Mouse (Mus musculus): ENCODE results near the gene Nup188. TPM values are rescaled to one million over a fixed set of nuclear protein-coding genes. Genes with fewer than 3 reads are reported as not detected.

Nup188 gene
- polyA plus RNA-seq, 1 experiment from 2014 or later = 35.4 TPM

DNA sequence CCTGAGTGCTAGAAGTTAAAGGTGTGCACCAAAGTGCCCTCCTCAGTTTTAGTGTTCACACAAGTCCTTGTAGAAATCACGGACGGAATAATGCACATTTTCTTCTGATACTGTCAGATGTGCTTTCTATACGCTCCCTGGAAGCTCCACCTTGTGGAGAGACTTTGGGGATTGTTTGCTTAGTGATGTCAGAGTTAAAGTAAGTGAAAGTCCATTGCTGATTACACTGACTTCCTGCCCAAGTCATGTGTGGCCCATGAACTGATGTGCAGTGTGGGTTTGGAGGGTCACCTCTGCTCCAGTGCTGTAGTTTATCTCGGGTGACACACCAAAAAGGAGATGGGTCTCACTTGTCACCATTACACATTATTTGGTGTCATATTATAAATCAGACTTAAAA, 33.1 kb downstream of the Nup188 start:
- no peak for DNase-seq (ENCODE audit: low spot score)
- Histone ChIP-seq H3K4me1 (ENCODE audit: control insufficient read depth, insufficient read depth, low read length) (no peaks in the 10 kb centered on the region), H3K36me3 (ENCODE audit: control insufficient read depth, insufficient read depth, low read length) (peaks cover 96% of the 10 kb centered on the region), H3K9ac (ENCODE audit: low read depth, low read length) (no peak overlapping the region), H3K27me3 (replicated peaks; ENCODE audit: control insufficient read depth, insufficient read depth, low read length) (no peaks in the 10 kb centered on the region), H3K27ac (replicated peaks; ENCODE audit: low read depth, low read length) (no peak overlapping the region), H3K9me3 (ENCODE audit: control insufficient read depth, low read length) (no peaks in the 10 kb centered on the region), H3K4me2 (ENCODE audit: low read depth, low read length) (no peak overlapping the region), H3K4me3 (ENCODE audit: low read depth, low read length) (no peak overlapping the region)
- 90% methylated on average over 4 of the region's 4 CpGs for WGBS
- ATAC-seq (ENCODE audit: low read depth) = no peak

DNA sequence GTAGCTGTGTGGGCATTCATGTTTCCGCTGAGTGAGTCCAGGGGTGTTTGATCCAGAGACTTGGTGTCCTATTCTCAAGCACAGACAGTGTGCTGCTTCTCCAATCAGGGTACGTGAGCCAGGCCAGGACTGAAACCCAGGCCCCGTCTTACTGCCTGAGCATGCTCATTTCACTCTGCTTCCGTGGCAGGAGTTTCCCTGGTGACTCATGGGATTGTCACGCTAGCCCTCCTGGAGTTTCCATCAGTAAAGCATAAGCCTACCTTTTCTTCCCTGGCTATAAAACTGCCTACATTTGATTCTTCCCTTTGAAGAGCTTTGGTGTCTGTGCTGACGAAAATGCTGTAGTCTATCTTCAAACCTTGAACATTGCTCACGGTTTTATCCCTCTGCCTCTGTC, 36.9 kb downstream of the Nup188 start:
- Histone ChIP-seq H3K4me1 (ENCODE audit: control insufficient read depth, insufficient read depth, low read length) (no peaks in the 10 kb centered on the region), H3K36me3 (ENCODE audit: control insufficient read depth, insufficient read depth, low read length) (peaks cover 96% of the 10 kb centered on the region), H3K4me3 (ENCODE audit: low read depth, low read length) (no peak overlapping the region), H3K9me3 (ENCODE audit: control insufficient read depth, low read length) (no peaks in the 10 kb centered on the region), H3K27me3 (replicated peaks; ENCODE audit: control insufficient read depth, insufficient read depth, low read length) (no peaks in the 10 kb centered on the region), H3K9ac (ENCODE audit: low read depth, low read length) (no peak overlapping the region), H3K27ac (replicated peaks; ENCODE audit: low read depth, low read length) (no peak overlapping the region), H3K4me2 (ENCODE audit: low read depth, low read length) (no peak overlapping the region)
- no peak for ATAC-seq (ENCODE audit: low read depth)
- no peak for DNase-seq (ENCODE audit: low spot score)
- WGBS = 92% methylated on average over 7 of the region's 7 CpGs

- WGBS = 94% methylated on average over 5 of the region's 5 CpGs
- Histone ChIP-seq H3K9me3 (ENCODE audit: control insufficient read depth, low read length) (no peaks in the 10 kb centered on the region), H3K4me1 (ENCODE audit: control insufficient read depth, insufficient read depth, low read length) (no peaks in the 10 kb centered on the region), H3K4me3 (ENCODE audit: low read depth, low read length) (no peak overlapping the region), H3K27me3 (replicated peaks; ENCODE audit: control insufficient read depth, insufficient read depth, low read length) (no peaks in the 10 kb centered on the region), H3K4me2 (ENCODE audit: low read depth, low read length) (no peak overlapping the region), H3K9ac (ENCODE audit: low read depth, low read length) (no peak overlapping the region), H3K36me3 (ENCODE audit: control insufficient read depth, insufficient read depth, low read length) (peaks cover 96% of the 10 kb centered on the region), H3K27ac (replicated peaks; ENCODE audit: low read depth, low read length) (no peak overlapping the region)
- DNase-seq (ENCODE audit: low spot score) = no peak
- no peak for ATAC-seq (ENCODE audit: low read depth)
These were observed 39.1 kb downstream of the Nup188 start for GRCm38 (mm10) chr2:30325296-30325695.

GRCm38 (mm10) chr2:30327276-30327675, 41.1 kb downstream of the Nup188 start:
- DNase-seq (ENCODE audit: low spot score) (no peak), ATAC-seq (ENCODE audit: low read depth) (no peak)
- H3K4me3 ChIP-seq (ENCODE audit: low read depth, low read length) = no peak overlapping the region
- H3K36me3 ChIP-seq (ENCODE audit: control insufficient read depth, insufficient read depth, low read length) = peaks cover 96% of the 10 kb centered on the region
- no peaks in the 10 kb centered on the region for H3K4me1 ChIP-seq (ENCODE audit: control insufficient read depth, insufficient read depth, low read length)
- no peak overlapping the region for H3K9ac ChIP-seq (ENCODE audit: low read depth, low read length)
- H3K27me3 ChIP-seq (replicated peaks; ENCODE audit: control insufficient read depth, insufficient read depth, low read length) = no peaks in the 10 kb centered on the region
- H3K4me2 ChIP-seq (ENCODE audit: low read depth, low read length) = no peak overlapping the region
- no peaks in the 10 kb centered on the region for H3K9me3 ChIP-seq (ENCODE audit: control insufficient read depth, low read length)
- 86% methylated on average over 7 of the region's 7 CpGs for WGBS
- no peak overlapping the region for H3K27ac ChIP-seq (replicated peaks; ENCODE audit: low read depth, low read length)

- Histone ChIP-seq H3K27me3 (replicated peaks; ENCODE audit: control insufficient read depth, insufficient read depth, low read length) (no peaks in the 10 kb centered on the region), H3K4me3 (ENCODE audit: low read depth, low read length) (no peak overlapping the region), H3K36me3 (ENCODE audit: control insufficient read depth, insufficient read depth, low read length) (peaks cover 96% of the 10 kb centered on the region), H3K9ac (ENCODE audit: low read depth, low read length) (no peak overlapping the region), H3K27ac (replicated peaks; ENCODE audit: low read depth, low read length) (no peak overlapping the region), H3K4me2 (ENCODE audit: low read depth, low read length) (no peak overlapping the region), H3K4me1 (ENCODE audit: control insufficient read depth, insufficient read depth, low read length) (no peaks in the 10 kb centered on the region), H3K9me3 (ENCODE audit: control insufficient read depth, low read length) (no peaks in the 10 kb centered on the region)
- no peak for DNase-seq (ENCODE audit: low spot score)
- ATAC-seq (ENCODE audit: low read depth) = no peak
- 89% methylated on average over 3 of the region's 3 CpGs for WGBS
These were observed 42.6 kb downstream of the Nup188 start for GRCm38 (mm10) chr2:30328791-30329190.

DNA sequence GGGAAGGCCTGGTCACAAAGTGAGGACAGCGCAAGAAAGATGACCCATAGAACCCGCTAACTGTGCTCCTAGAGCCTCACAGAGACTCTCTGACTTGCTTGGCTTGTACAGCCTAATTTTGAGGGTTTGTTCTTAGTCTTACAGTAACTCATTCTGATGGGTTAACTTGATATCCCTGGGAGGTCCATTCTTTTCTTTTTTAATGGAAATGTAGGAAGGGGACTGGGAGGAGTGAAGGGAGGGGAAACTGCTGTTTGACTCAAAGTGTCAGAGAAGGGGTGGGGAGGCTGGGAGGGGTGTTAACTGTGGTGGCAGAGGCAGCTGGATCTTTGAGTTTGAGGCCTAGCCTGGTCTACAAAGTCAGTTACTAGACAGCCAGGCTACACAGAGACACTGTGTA, 49.1 kb downstream of the Nup188 start:
- Histone ChIP-seq H3K9me3 (ENCODE audit: control insufficient read depth, low read length) (no peaks in the 10 kb centered on the region), H3K27me3 (replicated peaks; ENCODE audit: control insufficient read depth, insufficient read depth, low read length) (no peaks in the 10 kb centered on the region), H3K4me3 (ENCODE audit: low read depth, low read length) (no peak overlapping the region), H3K9ac (ENCODE audit: low read depth, low read length) (no peak overlapping the region), H3K4me2 (ENCODE audit: low read depth, low read length) (no peak overlapping the region), H3K4me1 (ENCODE audit: control insufficient read depth, insufficient read depth, low read length) (no peaks in the 10 kb centered on the region), H3K36me3 (ENCODE audit: control insufficient read depth, insufficient read depth, low read length) (peaks cover 99% of the 10 kb centered on the region), H3K27ac (replicated peaks; ENCODE audit: low read depth, low read length) (no peak overlapping the region)
- no peak for DNase-seq (ENCODE audit: low spot score)
- ATAC-seq (ENCODE audit: low read depth) = no peak
- 91% methylated on average over 2 of the region's 2 CpGs for WGBS

DNA sequence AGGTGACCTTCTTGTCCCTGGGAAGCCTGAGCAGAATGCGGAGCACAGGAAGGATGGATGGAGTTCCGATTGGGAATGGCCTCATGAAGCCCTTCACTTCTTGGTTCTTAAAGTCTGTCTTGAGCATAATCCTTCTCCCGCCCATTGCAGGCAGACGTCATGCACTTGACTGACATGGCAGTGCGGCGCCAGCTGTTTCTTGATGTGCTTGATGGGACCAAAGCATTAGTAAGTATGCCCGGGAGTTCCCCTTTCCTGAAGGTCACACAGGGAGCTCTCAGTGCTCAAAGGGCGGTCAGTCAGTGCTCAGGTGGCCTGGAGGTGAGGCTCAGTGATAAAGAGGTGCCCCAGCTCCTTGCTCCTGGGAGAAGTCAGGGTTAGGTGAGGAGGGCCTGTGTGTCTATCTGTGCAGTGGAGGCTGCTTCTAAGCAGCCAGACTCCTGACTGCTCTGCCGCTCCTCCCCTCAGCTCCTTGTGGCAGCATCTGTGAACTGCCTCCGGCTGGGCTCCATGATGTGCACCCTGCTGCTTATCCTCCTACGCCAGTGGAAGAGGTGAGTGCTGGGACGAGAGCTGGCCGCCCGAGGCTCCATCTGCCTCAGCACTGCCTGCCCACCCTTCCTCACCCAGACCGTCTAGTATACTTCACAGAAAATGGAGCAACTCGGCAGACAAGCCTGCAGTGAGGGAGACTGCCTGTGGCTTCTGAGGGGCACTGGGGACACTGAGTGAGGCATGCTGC, 50.1 kb downstream of the Nup188 start:
- Histone ChIP-seq H3K36me3 (ENCODE audit: control insufficient read depth, insufficient read depth, low read length) (peaks cover 100% of the 10 kb centered on the region), H3K27me3 (replicated peaks; ENCODE audit: control insufficient read depth, insufficient read depth, low read length) (no peaks in the 10 kb centered on the region), H3K9ac (ENCODE audit: low read depth, low read length) (no peak overlapping the region), H3K4me2 (ENCODE audit: low read depth, low read length) (no peak overlapping the region), H3K27ac (replicated peaks; ENCODE audit: low read depth, low read length) (no peak overlapping the region), H3K4me1 (ENCODE audit: control insufficient read depth, insufficient read depth, low read length) (no peaks in the 10 kb centered on the region), H3K9me3 (ENCODE audit: control insufficient read depth, low read length) (no peaks in the 10 kb centered on the region), H3K4me3 (ENCODE audit: low read depth, low read length) (no peak overlapping the region)
- DNase-seq (ENCODE audit: low spot score) (no peak), ATAC-seq (ENCODE audit: low read depth) (no peak)
- WGBS = 89% methylated on average over 16 of the region's 16 CpGs

- H3K4me2 ChIP-seq (ENCODE audit: low read depth, low read length) = no peak overlapping the region
- no peaks in the 10 kb centered on the region for H3K27me3 ChIP-seq (replicated peaks; ENCODE audit: control insufficient read depth, insufficient read depth, low read length)
- peaks cover 100% of the 10 kb centered on the region for H3K36me3 ChIP-seq (ENCODE audit: control insufficient read depth, insufficient read depth, low read length)
- ATAC-seq (ENCODE audit: low read depth) = no peak
- H3K9me3 ChIP-seq (ENCODE audit: control insufficient read depth, low read length) = no peaks in the 10 kb centered on the region
- H3K4me3 ChIP-seq (ENCODE audit: low read depth, low read length) = no peak overlapping the region
- H3K9ac ChIP-seq (ENCODE audit: low read depth, low read length) = no peak overlapping the region
- no peak overlapping the region for H3K27ac ChIP-seq (replicated peaks; ENCODE audit: low read depth, low read length)
- no peak for DNase-seq (ENCODE audit: low spot score)
- 84% methylated on average over 12 of the region's 12 CpGs for WGBS
- no peaks in the 10 kb centered on the region for H3K4me1 ChIP-seq (ENCODE audit: control insufficient read depth, insufficient read depth, low read length)
These were observed 51.0 kb downstream of the Nup188 start for GRCm38 (mm10) chr2:30337179-30337578.

DNA sequence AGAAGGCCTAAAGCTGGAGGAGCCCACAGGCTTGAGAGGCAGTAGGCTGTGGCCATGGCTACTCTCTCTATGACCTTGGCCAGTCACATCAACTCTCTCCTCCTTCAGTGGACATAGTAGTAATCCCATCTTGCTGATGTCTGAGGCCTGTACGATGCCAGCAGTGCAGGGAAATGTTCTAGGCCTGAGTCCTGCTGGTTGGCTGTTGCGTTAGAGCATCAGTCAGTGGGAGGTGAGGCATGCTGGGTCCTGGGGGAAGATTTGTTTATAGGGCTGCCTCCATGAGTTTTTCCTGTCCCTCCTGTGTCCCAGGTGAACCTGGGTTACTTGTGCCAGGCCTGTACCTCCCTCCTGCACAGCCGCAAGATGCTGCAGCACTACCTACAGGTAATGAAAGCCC, 55.9 kb downstream of the Nup188 start:
- Histone ChIP-seq H3K9ac (ENCODE audit: low read depth, low read length) (no peak overlapping the region), H3K36me3 (ENCODE audit: control insufficient read depth, insufficient read depth, low read length) (peaks cover 100% of the 10 kb centered on the region)
- WGBS = 91% methylated on average over 3 of the region's 3 CpGs

More for the DNA sequence above, 55.9 kb downstream of the Nup188 start:
- ATAC-seq (ENCODE audit: low read depth) (no peak), DNase-seq (ENCODE audit: low spot score) (no peak)
- Histone ChIP-seq H3K4me1 (ENCODE audit: control insufficient read depth, insufficient read depth, low read length) (no peaks in the 10 kb centered on the region), H3K9me3 (ENCODE audit: control insufficient read depth, low read length) (no peaks in the 10 kb centered on the region), H3K27me3 (replicated peaks; ENCODE audit: control insufficient read depth, insufficient read depth, low read length) (no peaks in the 10 kb centered on the region), H3K4me2 (ENCODE audit: low read depth, low read length) (no peak overlapping the region), H3K27ac (replicated peaks; ENCODE audit: low read depth, low read length) (no peak overlapping the region), H3K4me3 (ENCODE audit: low read depth, low read length) (no peak overlapping the region)
